ENCODE assay signal across 14 mouse cellular contexts in the genomic region with DNA sequence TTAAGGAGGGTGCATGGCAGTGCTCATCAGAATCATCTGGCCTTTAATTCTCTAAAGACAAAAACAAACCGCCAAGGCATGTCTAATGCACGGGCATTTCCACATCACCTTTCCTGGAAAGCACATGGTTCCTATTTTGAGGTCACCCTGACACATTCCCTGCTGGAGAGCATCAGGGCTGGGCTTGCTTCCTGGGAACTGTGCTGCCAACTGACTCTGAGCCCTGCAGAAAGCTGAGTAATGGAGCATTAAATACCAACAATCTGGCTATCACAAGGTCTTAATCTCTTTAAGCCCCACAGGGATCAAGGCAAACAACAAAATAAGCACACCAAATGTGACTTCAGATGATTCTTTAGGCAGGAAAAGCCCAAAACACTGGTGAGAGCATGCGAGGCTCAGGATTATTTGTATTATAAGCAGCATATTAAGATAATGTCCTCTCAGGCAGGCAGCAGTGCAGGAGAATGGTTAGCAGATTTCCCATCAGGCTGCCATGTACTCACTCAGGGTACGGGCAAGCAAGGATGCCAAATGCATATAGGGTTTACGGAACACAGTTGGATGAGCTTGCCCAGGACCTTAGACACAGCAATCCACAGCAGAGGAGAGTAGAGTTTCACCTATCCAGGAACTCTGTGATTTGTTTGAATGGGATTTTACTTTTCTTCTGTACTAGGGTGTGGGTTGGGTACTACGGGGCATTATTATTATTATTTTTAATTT. TPM values are rescaled to one million over a fixed set of nuclear protein-coding genes. Genes with fewer than 3 reads are reported as not detected.
DNase-seq lines count a peak whose midpoint lies in the region; ATAC-seq and TF ChIP-seq lines count a peak whose summit lies in the region.
"Had no signal": no experiment of that assay in that cellular context is flagged by ENCODE, and none has a peak within 500 bp of the region (broad histone marks: within the 10 kb centered on the region; RNA-seq: fewer than 3 reads in every experiment).

No protein-coding gene starts in this region.

- intact Hi-C loops in gastrocnemius, postnatal 14 days (cut with DNase I; ENCODE audit: low total_unique reads) = no loop called here
- intact Hi-C loops in left cerebral cortex, adult 2 months (cut with DNase I) = no loop called here

- no peaks in the 10 kb centered on the region for H3K27me3 ChIP-seq in hindbrain, embryonic 15.5 days
- no peaks in the 10 kb centered on the region for H3K27me3 ChIP-seq in neural tube, embryonic 15.5 days (replicated peaks)
- H3K27me3 ChIP-seq: limb, embryonic 15.5 days had no signal

- peak; percentile 82 for ATAC-seq in hindbrain, embryonic 15.5 days (ENCODE audit: low FRiP score, low read depth)
- ATAC-seq in neural tube, embryonic 15.5 days (ENCODE audit: low FRiP score) = peak; percentile 65
- ATAC-seq: CD4-positive, CD25-positive, alpha-beta regulatory T cell, adult 4 months had no signal

- no peak overlapping the region for H3K4me2 ChIP-seq in hindbrain, embryonic 15.5 days
- no peak overlapping the region for H3K4me2 ChIP-seq in neural tube, embryonic 15.5 days
- H3K4me2 ChIP-seq: limb, embryonic 15.5 days had no signal

- no peak for TF ChIP-seq CTCF in left cerebral cortex, adult 2 months (IDR thresholded peaks at IDR 0.05)

- DNase-seq in gastrocnemius, postnatal 25 days = peak; percentile 8
- no peak for DNase-seq in gastrocnemius, postnatal 14 days
- peak; percentile 9 for DNase-seq in cerebellum, adult 8-10 months
- DNase-seq in right cerebral cortex, postnatal 4 days = no peak
- DNase-seq in ovary, postnatal 10 days (ENCODE audit: low spot score) = no peak
- no peak for DNase-seq in left cerebral cortex, adult 2 months (ENCODE audit: extremely low spot score in 1 of 2, low spot score in 2 of 2)
- DNase-seq: lung, postnatal 36 days had no signal

- H3K36me3 ChIP-seq in hindbrain, embryonic 15.5 days = no peaks in the 10 kb centered on the region
- no peaks in the 10 kb centered on the region for H3K36me3 ChIP-seq in neural tube, embryonic 15.5 days
- H3K36me3 ChIP-seq: limb, embryonic 15.5 days had no signal

- no peaks in the 10 kb centered on the region for H3K9me3 ChIP-seq in hindbrain, embryonic 15.5 days
- no peaks in the 10 kb centered on the region for H3K9me3 ChIP-seq in neural tube, embryonic 15.5 days (replicated peaks)
- H3K9me3 ChIP-seq: limb, embryonic 15.5 days had no signal

- 49% methylated on average over 6 of the region's 6 CpGs for WGBS in hindbrain, embryonic 15.5 days
- WGBS in neural tube, embryonic 15.5 days = 55% methylated on average over 6 of the region's 6 CpGs

- no peak overlapping the region for H3K9ac ChIP-seq in hindbrain, embryonic 15.5 days
- no peak overlapping the region for H3K9ac ChIP-seq in neural tube, embryonic 15.5 days (replicated peaks)
- H3K9ac ChIP-seq: limb, embryonic 15.5 days had no signal

- H3K27ac ChIP-seq in hindbrain, embryonic 15.5 days (replicated peaks) = peak overlapping the region; percentile 13; the same call in 1 of the 2 replicates
- H3K27ac ChIP-seq in neural tube, embryonic 15.5 days (replicated peaks) = no peak overlapping the region
- H3K27ac ChIP-seq in left cerebral cortex, adult 2 months = no peak overlapping the region
- H3K27ac ChIP-seq: limb, embryonic 15.5 days had no signal

- H3K4me3 ChIP-seq in hindbrain, embryonic 15.5 days = no peak overlapping the region
- H3K4me3 ChIP-seq in neural tube, embryonic 15.5 days (replicated peaks) = no peak overlapping the region
- no peak overlapping the region for H3K4me3 ChIP-seq in left cerebral cortex, adult 2 months
- H3K4me3 ChIP-seq: limb, embryonic 15.5 days had no signal

- peaks cover 14% of the 10 kb centered on the region for H3K4me1 ChIP-seq in hindbrain, embryonic 15.5 days (replicated peaks)
- H3K4me1 ChIP-seq in neural tube, embryonic 15.5 days = 0 out of 2 replicates have a peak, but pooled peaks cover 5% of the 10 kb centered on the region
- H3K4me1 ChIP-seq: limb, embryonic 15.5 days had no signal

RNA-seq across cellular contexts. Expression of a gene that starts 17.1 kb away (rescaled TPM):
- not detected for total RNA-seq in gastrocnemius, postnatal 25 days (2021)
- total RNA-seq in gastrocnemius, postnatal 14 days (2021) = not detected
- not detected in 2 replicates for polyA plus RNA-seq in hindbrain, embryonic 15.5 days (2015; fragmentation: Nextera tagmentation; extraction: Ambion mirVana)
- not detected in 2 replicates for polyA plus RNA-seq in neural tube, embryonic 15.5 days (2015; fragmentation: Nextera tagmentation; extraction: Ambion mirVana)
- not detected for total RNA-seq in left cerebral cortex, adult 2 months (2021)
- total RNA-seq: gastrocnemius, adult 8-10 months; hematopoietic stem cell, adult 5-6 weeks had no signal
- polyA plus RNA-seq: CD4-positive, CD25-positive, alpha-beta regulatory T cell, adult 4 months; large intestine, adult 2 months; limb, embryonic 15.5 days had no signal

Comparison
In these comparisons a context has a peak if more than half of its experiments do, and no peak if none do; other contexts are left out.
1. DNase-seq: peak in gastrocnemius, postnatal 25 days (single experiment) and cerebellum, adult 8-10 months (single experiment); none in gastrocnemius, postnatal 14 days (single experiment), right cerebral cortex, postnatal 4 days (single experiment), ovary, postnatal 10 days (single experiment) and left cerebral cortex, adult 2 months (0 of 2).